Mouse (Mus musculus) E14TG2a.4 (cell line): ENCODE results near the gene Kbtbd3.

Experiments
- H3K27me3 ChIP-seq: 2 replicates; pipeline ENCODE4 v1.6.1; 2014; ENCODE audit warnings: low read length, control low read depth; ENCODE audit not compliant: insufficient read depth
- H3K36me3 ChIP-seq: 2 replicates; pipeline ENCODE4 v1.6.1; 2014; ENCODE audit warnings: low read length, control low read depth; ENCODE audit not compliant: insufficient read depth
- H3K4me1 ChIP-seq: replicated peaks from 2 replicates; pipeline ENCODE4 v1.6.1; 2014; ENCODE audit warnings: low read depth, low read length, control low read depth
- H3K4me3 ChIP-seq: replicated peaks from 2 replicates; pipeline ENCODE4 v1.5.1; 2014; ENCODE audit warnings: mild to moderate bottlenecking, low read length
- H3K9me3 ChIP-seq: 2 replicates; pipeline ENCODE4 v1.6.1; 2014; ENCODE audit warnings: low read length, control low read depth
- CTCF ChIP-seq: conservative IDR thresholded peaks from 2 replicates; pipeline ENCODE4 v1.5.1; 2014; ENCODE audit warnings: low read length
- NANOG ChIP-seq: IDR thresholded peaks from 2 replicates; pipeline ENCODE4 v1.6.1; 2014; ENCODE audit warnings: borderline replicate concordance, low read length, mixed read lengths
- POU5F1 ChIP-seq: IDR thresholded peaks from 2 replicates; pipeline ENCODE4 v1.6.1; 2014; ENCODE audit warnings: low read length, borderline replicate concordance

The Kbtbd3 gene

DNA sequence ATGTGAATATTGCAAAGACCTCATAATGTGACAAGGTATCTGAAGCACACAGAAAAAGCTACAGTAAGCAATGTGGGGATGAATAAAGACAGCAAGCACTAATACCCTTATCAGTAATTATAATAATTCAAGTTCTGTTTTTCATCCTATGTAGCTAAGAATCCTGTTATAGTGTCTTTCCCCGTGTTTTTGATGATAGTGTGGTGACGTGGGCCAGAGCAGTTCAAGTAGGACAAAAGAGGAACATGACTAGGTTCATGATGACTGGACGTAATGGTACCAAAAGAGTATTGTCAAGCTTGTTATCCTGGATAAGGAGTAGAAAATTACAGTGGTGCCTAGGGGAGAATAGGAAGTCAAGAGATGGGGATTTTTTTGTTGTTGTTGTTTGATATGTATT, 1.1 kb downstream of the Kbtbd3 start:
- Histone ChIP-seq H3K4me1 (peaks cover 27% of the 10 kb centered on the region), H3K4me3 (peak overlapping the region; percentile 94), H3K9me3 (no peaks in the 10 kb centered on the region), H3K27me3 (no peaks in the 10 kb centered on the region), H3K36me3 (peaks cover 21% of the 10 kb centered on the region)
- TF ChIP-seq CTCF (no peak), NANOG (no peak), POU5F1 (no peak)

DNA sequence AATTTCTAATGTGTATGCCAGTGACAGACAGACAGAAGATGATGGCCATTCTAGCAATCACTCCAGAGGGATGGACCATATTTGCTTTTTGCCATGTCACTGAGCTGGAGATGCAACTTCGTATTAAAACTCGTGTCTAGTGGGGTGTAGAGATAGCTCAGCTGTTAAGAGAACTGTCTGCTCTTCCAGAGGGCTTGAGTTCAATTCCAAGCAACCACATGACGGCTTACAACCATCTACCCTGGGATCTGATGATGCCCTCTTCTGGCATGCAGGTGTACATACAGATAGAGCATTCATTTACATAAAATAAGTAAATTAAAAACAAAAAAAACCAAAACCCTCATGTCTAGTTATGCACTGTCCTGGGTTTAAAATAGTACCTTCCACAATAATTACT, 1.5 kb downstream of the Kbtbd3 start:
- Histone ChIP-seq H3K9me3 (no peaks in the 10 kb centered on the region), H3K36me3 (peaks cover 17% of the 10 kb centered on the region), H3K4me3 (no peak overlapping the region; the same call in 1 of the 2 replicates), H3K4me1 (peaks cover 24% of the 10 kb centered on the region), H3K27me3 (no peaks in the 10 kb centered on the region)
- TF ChIP-seq NANOG (no peak), CTCF (no peak; the same call in 1 of the 2 replicates), POU5F1 (no peak)

DNA sequence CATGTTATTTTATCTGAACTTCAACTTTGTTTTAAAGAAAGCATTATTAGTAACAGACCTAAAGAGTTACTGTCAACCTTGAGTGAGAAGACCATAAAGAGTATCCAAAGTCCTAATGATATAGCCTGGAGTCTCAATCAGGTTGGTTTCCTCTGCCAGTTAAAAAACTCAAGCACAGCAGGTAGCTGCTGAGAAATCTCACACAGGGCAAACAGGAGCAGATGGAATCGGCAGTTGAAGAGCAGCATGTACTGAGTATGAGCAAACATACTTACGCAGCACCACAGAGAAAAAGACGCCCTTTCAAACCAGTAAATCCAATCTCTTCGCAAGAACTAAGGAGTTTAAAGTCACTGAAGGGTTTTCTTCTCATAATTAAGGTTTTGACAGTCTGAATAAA, 4.3 kb downstream of the Kbtbd3 start:
- peaks cover 8% of the 10 kb centered on the region for H3K4me1 ChIP-seq
- no peak for TF ChIP-seq POU5F1
- TF ChIP-seq CTCF = no peak
- no peak for TF ChIP-seq NANOG
- H3K36me3 ChIP-seq = no peaks in the 10 kb centered on the region
- H3K9me3 ChIP-seq = no peaks in the 10 kb centered on the region
- no peak overlapping the region for H3K4me3 ChIP-seq
- no peaks in the 10 kb centered on the region for H3K27me3 ChIP-seq

DNA sequence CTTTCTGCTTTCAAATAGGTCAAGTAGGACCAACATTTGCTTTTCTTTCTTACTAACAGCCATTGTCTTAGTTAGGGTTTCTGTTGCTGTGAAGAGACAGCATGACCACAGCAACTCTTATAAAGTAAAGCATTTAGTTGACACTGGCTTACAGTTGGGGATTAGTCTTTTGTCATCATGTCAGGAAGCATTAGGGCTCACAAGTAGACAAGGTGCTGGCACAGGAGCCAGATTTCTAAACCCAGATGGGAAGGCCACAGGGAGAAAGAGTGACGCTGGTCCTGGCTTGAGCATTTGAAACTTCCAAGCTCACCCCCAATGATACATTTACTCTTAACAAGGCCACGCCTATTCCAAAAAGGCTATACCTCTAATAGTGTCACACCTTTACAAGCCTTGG, 6.1 kb downstream of the Kbtbd3 start:
- H3K4me3 ChIP-seq = no peak overlapping the region
- no peak for TF ChIP-seq NANOG
- no peak for TF ChIP-seq CTCF
- no peak for TF ChIP-seq POU5F1
- peaks cover 4% of the 10 kb centered on the region for H3K4me1 ChIP-seq
- no peaks in the 10 kb centered on the region for H3K9me3 ChIP-seq
- no peaks in the 10 kb centered on the region for H3K36me3 ChIP-seq
- no peaks in the 10 kb centered on the region for H3K27me3 ChIP-seq

DNA sequence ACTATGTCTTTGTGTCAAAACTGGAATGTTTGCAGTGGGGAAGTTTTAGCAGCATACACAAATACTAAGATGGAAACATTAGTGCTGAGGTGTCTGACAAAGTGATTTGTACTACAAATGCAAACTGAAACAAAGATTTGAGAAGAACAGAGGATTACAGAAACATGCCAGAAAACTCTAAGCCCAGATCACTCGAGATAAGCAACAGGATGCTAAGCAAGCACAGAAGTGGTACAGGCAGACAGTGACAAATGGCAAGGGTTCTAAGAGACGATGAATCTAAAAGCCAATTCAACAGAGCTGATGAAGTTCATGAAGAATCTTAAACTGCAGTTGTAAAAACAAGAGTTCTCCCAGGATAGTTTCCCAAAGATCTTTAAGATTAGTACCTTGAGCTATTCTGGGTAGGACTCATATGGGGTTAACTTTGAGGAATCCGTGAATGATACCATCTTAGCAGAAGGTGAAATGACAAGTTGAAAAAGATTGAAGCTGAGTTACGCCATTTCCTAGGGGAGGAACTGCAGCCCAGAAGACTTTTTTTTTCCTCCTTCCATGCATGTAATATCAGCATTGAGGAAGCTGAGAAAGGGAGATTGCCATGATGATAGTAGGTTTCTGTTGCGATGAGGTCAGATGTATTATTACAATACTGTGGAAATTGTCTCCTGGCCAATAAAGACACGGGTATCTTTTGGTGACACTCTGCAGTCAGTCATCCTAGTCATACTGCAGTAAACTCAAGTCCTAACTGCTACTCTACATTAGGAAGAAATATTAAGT, 9.5 kb downstream of the Kbtbd3 start:
- peaks cover 3% of the 10 kb centered on the region; the same call in 1 of the 2 replicates for H3K9me3 ChIP-seq
- no peaks in the 10 kb centered on the region for H3K36me3 ChIP-seq
- H3K4me3 ChIP-seq = no peak overlapping the region
- H3K4me1 ChIP-seq = no peaks in the 10 kb centered on the region
- no peaks in the 10 kb centered on the region for H3K27me3 ChIP-seq
- no peak for TF ChIP-seq CTCF

DNA sequence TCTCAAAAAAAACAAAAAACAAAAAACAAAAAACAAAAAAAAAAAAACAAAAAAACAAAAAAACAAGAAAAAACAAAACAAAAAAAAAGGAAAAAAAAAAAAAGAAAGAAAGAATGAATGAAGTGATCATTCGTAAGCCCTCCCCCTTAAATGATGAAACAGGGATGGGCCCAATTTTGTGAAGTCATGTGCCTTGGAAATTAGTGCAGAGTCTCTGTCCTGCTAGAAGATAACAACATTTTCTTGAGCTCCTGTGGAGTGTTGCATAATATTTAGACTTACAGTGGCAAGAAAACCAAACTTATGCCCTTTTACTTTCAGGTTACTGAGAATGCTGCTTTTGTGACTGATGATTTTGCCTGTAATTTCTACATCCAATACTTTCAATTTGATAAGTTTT, 43.5 kb downstream of the Kbtbd3 start:
- Histone ChIP-seq H3K27me3 (no peaks in the 10 kb centered on the region), H3K9me3 (peaks cover 10% of the 10 kb centered on the region; the same call in 1 of the 2 replicates), H3K36me3 (no peaks in the 10 kb centered on the region), H3K4me3 (no peak overlapping the region), H3K4me1 (no peaks in the 10 kb centered on the region)
- no peak for TF ChIP-seq CTCF
- no peak for TF ChIP-seq POU5F1
- TF ChIP-seq NANOG = no peak

DNA sequence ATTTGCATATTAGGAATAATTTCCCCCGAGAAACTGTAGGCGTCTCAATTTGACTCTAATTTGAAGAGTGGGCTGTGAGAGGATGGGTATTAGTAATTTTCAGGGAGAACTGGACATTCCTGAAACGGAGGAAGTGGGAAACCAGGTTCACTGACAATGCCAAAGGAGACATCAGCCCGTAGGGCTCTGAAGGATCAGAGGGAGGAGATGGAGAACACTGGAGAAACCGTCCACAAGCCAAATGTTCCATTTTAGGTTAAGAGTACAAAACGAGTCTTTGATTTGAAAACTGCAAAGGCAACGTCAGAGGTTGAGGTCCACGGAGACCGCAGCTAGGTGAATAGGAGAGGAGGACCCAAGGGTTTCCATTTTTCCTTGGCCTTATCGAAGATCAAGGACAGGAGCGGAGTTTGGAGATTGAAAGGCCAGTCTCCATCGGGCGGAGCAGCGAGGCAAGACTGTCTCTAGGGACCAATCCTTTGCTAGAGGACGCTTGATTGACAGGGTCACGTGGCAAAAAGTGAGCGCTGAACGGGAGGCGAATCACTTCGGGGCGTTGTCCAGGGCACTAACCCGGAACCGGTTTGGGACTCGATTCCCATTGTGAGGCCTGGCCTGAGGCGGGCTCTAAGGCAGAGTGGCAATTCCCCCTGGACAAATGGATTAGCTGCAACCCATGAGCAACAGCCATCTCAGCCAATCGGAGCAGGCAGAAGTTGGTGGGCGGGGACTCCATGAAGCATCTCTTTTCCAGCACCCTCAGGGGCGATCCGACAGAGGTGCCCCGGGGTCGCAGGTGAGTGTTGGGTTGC, 66.4 kb downstream of the Kbtbd3 start, which contains the start of gene Msantd4:
Gene Msantd4, plus strand, starts transcription at position 735 of the 812 bp plus-strand sequence.
- TF ChIP-seq POU5F1 = no peak
- H3K36me3 ChIP-seq = peaks cover 12% of the 10 kb centered on the region

DNA sequence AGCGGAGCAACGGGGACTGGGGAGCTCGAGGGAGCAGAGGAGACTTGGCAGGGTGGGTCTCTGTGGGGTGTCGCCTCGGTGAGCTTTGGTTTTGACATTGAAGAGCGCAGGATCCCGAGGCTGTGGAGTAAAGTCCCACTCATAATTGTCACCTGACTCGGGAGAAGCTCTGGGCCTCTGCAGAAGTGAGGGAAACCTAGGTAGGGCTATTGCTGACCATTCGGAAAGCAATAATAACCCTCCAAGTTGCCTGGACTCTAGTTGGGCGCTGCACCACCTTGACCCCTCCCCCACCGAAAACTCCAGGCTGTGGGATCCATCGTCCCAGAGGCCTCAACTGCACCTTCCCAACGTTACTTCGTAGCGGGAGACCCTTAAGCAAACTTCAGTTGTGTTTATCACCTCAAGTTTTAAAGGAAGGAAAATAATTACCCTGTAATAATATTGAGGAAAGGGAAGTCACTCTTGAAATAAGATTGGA, 67.0 kb downstream of the Kbtbd3 start:
- peak overlapping the region; percentile 91 for H3K4me3 ChIP-seq
- peaks cover 14% of the 10 kb centered on the region for H3K36me3 ChIP-seq
- H3K4me1 ChIP-seq = peaks cover 11% of the 10 kb centered on the region
- H3K9me3 ChIP-seq = no peaks in the 10 kb centered on the region
- TF ChIP-seq CTCF (no peak), POU5F1 (no peak), NANOG (no peak)
- H3K27me3 ChIP-seq = no peaks in the 10 kb centered on the region

More for the DNA sequence above, 66.4 kb downstream of the Kbtbd3 start, which contains the start of gene Msantd4:
- Histone ChIP-seq H3K4me1 (peaks cover 11% of the 10 kb centered on the region), H3K4me3 (peak within 1 kb of the TSS; percentile 91), H3K27me3 (no peaks in the 10 kb centered on the region), H3K9me3 (no peaks in the 10 kb centered on the region)
